Mouse (Mus musculus) intestine, postnatal 0 days (tissue): ENCODE measurements at regions not wholly inside any gene's neighbourhood (a gene's known extent, or its start where the extent isn't known, plus 50 kb on each side); places are given as distances from the start of the nearest gene placed in this dataset.
"Not testable (repeated sequence)": the region's sequence is repeated elsewhere in the genome, so short reads cannot be mapped to it uniquely, and the experiment has no call there.

Experiments used
- ATAC-seq: fragments of 200-750 bp; cut with Nextera tagmentation; 2 replicates; pipeline ENCODE4 v1.8.0; 2017; ENCODE audit warnings: mild to moderate bottlenecking, moderate TSS enrichment, moderate library complexity
- H3K27ac ChIP-seq: fragments of 300-500 bp; sonication (generic); 2 replicates; pipeline ENCODE4 v1.5.1; 2014; ENCODE audit warnings: mild to moderate bottlenecking, low read depth, low read length, moderate library complexity
- H3K27me3 ChIP-seq: fragments of 300-500 bp; sonication (generic); replicated peaks from 2 replicates; pipeline ENCODE4 v1.6.1; 2014; ENCODE audit warnings: low read length, mixed read lengths; ENCODE audit not compliant: control insufficient read depth, insufficient read depth
- H3K36me3 ChIP-seq: fragments of 300-500 bp; sonication (generic); 2 replicates; pipeline ENCODE4 v1.6.1; 2014; ENCODE audit warnings: mild to moderate bottlenecking, moderate library complexity; ENCODE audit not compliant: control insufficient read depth, insufficient read depth
- H3K4me1 ChIP-seq: fragments of 300-500 bp; sonication (generic); replicated peaks from 2 replicates; pipeline ENCODE4 v1.6.1; 2014; ENCODE audit warnings: antibody characterized with exemption, low read length, mixed read lengths; ENCODE audit not compliant: control insufficient read depth, insufficient read depth
- H3K4me2 ChIP-seq: fragments of 300-500 bp; sonication (generic); replicated peaks from 2 replicates; pipeline ENCODE4 v1.6.1; 2014; ENCODE audit warnings: low read depth, mild to moderate bottlenecking, moderate library complexity
- H3K4me3 ChIP-seq: fragments of 300-500 bp; sonication (generic); 2 replicates; pipeline ENCODE4 v1.5.1; 2014; ENCODE audit warnings: low read depth, low read length
- H3K9ac ChIP-seq: fragments of 300-500 bp; sonication (generic); 2 replicates; pipeline ENCODE4 v1.6.1; 2014; ENCODE audit warnings: mild to moderate bottlenecking, low read depth, low read length
- H3K9me3 ChIP-seq: fragments of 300-500 bp; sonication (generic); 2 replicates; pipeline ENCODE4 v1.6.1; 2016; ENCODE audit warnings: mixed run types; ENCODE audit not compliant: control insufficient read depth
- CTCF ChIP-seq: sonication (generic); IDR thresholded peaks from 2 replicates; pipeline ENCODE4 v1.5.1; 2016; ENCODE audit warnings: low read depth, mild to moderate bottlenecking, control low read depth, antibody characterized with exemption, moderate library complexity
- WGBS: fragments of 180-500 bp; shearing (Covaris S2); extraction: QIAGEN DNeasy Blood & Tissue Kit; methylation state at CpG from one replicate; pipeline ENCODE4 v1.1.7; 2014; 5-methylcytosine and 5-hydroxymethylcytosine counted together

- H3K4me3 ChIP-seq, H3K9ac ChIP-seq, H3K4me2 ChIP-seq, H3K4me1 ChIP-seq, ATAC-seq, H3K27ac ChIP-seq, H3K27me3 ChIP-seq, H3K36me3 ChIP-seq, H3K9me3 ChIP-seq: not testable (repeated sequence)
- 52% methylated on average over 5 of the region's 5 CpGs for WGBS
- peak; percentile 44 for TF ChIP-seq CTCF
Observed at GRCm38 (mm10) chr12:117327086-117327485, 189.2 kb upstream of the Rapgef5 start.

GRCm38 (mm10) chr12:117330418-117330817 is 185.9 kb upstream of the Rapgef5 start:
- no peak overlapping the region for H3K9ac ChIP-seq
- H3K9me3 ChIP-seq = no peaks in the 10 kb centered on the region
- H3K27ac ChIP-seq = no peak overlapping the region
- TF ChIP-seq CTCF = peak; percentile 37; the same call in 1 of the 2 replicates
- no peaks in the 10 kb centered on the region for H3K27me3 ChIP-seq
- no peaks in the 10 kb centered on the region for H3K36me3 ChIP-seq
- ATAC-seq = no peak
- no peak overlapping the region for H3K4me2 ChIP-seq
- H3K4me3 ChIP-seq = no peak overlapping the region
- no peaks in the 10 kb centered on the region for H3K4me1 ChIP-seq

- ATAC-seq = no peak
- H3K4me1 ChIP-seq = no peaks in the 10 kb centered on the region
- no peak overlapping the region for H3K4me2 ChIP-seq
- H3K9ac ChIP-seq = no peak overlapping the region
- H3K36me3 ChIP-seq = no peaks in the 10 kb centered on the region
- no peak overlapping the region for H3K27ac ChIP-seq
- TF ChIP-seq CTCF = no peak
- no peak overlapping the region for H3K4me3 ChIP-seq
- H3K27me3 ChIP-seq = no peaks in the 10 kb centered on the region
- WGBS = 61% methylated on average over 4 of the region's 4 CpGs
- no peaks in the 10 kb centered on the region for H3K9me3 ChIP-seq
Observed at GRCm38 (mm10) chr12:117336856-117337255, 179.4 kb upstream of the Rapgef5 start.

GRCm38 (mm10) chr12:117342321-117342720 is 174.0 kb upstream of the Rapgef5 start:
- H3K9me3 ChIP-seq = no peaks in the 10 kb centered on the region
- H3K4me2 ChIP-seq = no peak overlapping the region
- ATAC-seq = no peak
- TF ChIP-seq CTCF = no peak
- H3K4me1 ChIP-seq = no peaks in the 10 kb centered on the region
- H3K36me3 ChIP-seq = no peaks in the 10 kb centered on the region
- no peak overlapping the region for H3K27ac ChIP-seq
- no peak overlapping the region for H3K4me3 ChIP-seq
- no peaks in the 10 kb centered on the region for H3K27me3 ChIP-seq
- no peak overlapping the region for H3K9ac ChIP-seq
- WGBS = 52% methylated on average over 6 of the region's 6 CpGs

- Histone ChIP-seq H3K27me3 (no peaks in the 10 kb centered on the region), H3K4me3 (no peak overlapping the region), H3K9ac (no peak overlapping the region), H3K4me1 (no peaks in the 10 kb centered on the region), H3K9me3 (no peaks in the 10 kb centered on the region), H3K4me2 (no peak overlapping the region), H3K36me3 (no peaks in the 10 kb centered on the region), H3K27ac (no peak overlapping the region)
- WGBS = 87% methylated on average over 3 of the region's 3 CpGs
- TF ChIP-seq CTCF = no peak
- no peak for ATAC-seq
Observed at GRCm38 (mm10) chr12:117343121-117343520, 173.2 kb upstream of the Rapgef5 start.

GRCm38 (mm10) chr12:117343605-117344004 is 172.7 kb upstream of the Rapgef5 start:
- not testable (repeated sequence) for H3K9ac ChIP-seq, H3K36me3 ChIP-seq, H3K4me1 ChIP-seq, H3K4me2 ChIP-seq, ATAC-seq, H3K9me3 ChIP-seq, H3K4me3 ChIP-seq, H3K27ac ChIP-seq, H3K27me3 ChIP-seq
- WGBS = 80% methylated on average over 4 of the region's 5 CpGs
